Mouse (Mus musculus) spleen, adult 10 weeks (tissue): ENCODE data around the gene Klhl11. TPM values are rescaled to one million over a fixed set of nuclear protein-coding genes. Genes with fewer than 3 reads are reported as not detected.

Experiments
- polyA plus RNA-seq: library from polyadenylated mRNA; stranded (reverse); fragments of 350-450 nt; fragmentation: Illumina TruSeq; extraction: RNeasy Lipid Tissue Mini Kit (QIAGEN cat#74804); gene quantifications from one replicate; pipeline ENCODE4 v1.2.3, GENCODE M21; 2015; ENCODE audit warnings: low replicate concordance; ENCODE audit not compliant: insufficient read depth

Gene Klhl11
- 11.0 TPM for polyA plus RNA-seq

GRCm38 (mm10) chr11:100472197-100472934 is at the start of gene Klhl11:
Gene Klhl11 (minus strand): TSS chr11:100472741.

GRCm38 (mm10) chr11:100441797-100442196 is 30.7 kb downstream of the Klhl11 start, which contains the start of the genes Nt5c3b and Klhl10:
Gene Nt5c3b (minus strand): TSS chr11:100441808.
Gene Klhl10 (plus strand): TSS chr11:100441917.

GRCm38 (mm10) chr11:100414914-100415822 is 57.4 kb downstream of the Klhl11 start, which contains the start of gene Fkbp10:
Gene Fkbp10 (plus strand): TSS chr11:100415697.

GRCm38 (mm10) chr11:100414021-100414913 is 58.3 kb downstream of the Klhl11 start, which contains the start of gene P3h4:
Gene P3h4 (minus strand): TSS chr11:100414836.

Other genes starting within 250 kb of the Klhl11 start
- not detected for gene Krt16, start 223.8 kb downstream of the Klhl11 start, polyA plus RNA-seq
- not detected for gene Krt17, start 211.7 kb downstream of the Klhl11 start, polyA plus RNA-seq
- gene Krt42, start 202.9 kb downstream of the Klhl11 start, polyA plus RNA-seq: not detected
- 1,360 TPM for gene Eif1, start 152.9 kb downstream of the Klhl11 start, polyA plus RNA-seq
- gene Gast, start 138.3 kb downstream of the Klhl11 start, polyA plus RNA-seq: not detected
- 28.3 TPM for gene Hap1, start 116.6 kb downstream of the Klhl11 start, polyA plus RNA-seq
- gene Jup, start 75.0 kb downstream of the Klhl11 start, polyA plus RNA-seq: 19.0 TPM
- 5.2 TPM for gene P3h4, start 57.9 kb downstream of the Klhl11 start, polyA plus RNA-seq
- gene Fkbp10, start 57.0 kb downstream of the Klhl11 start, polyA plus RNA-seq: 5.2 TPM
- 53.8 TPM for gene Nt5c3b, start 30.9 kb downstream of the Klhl11 start, polyA plus RNA-seq
- gene Klhl10, start 30.8 kb downstream of the Klhl11 start, polyA plus RNA-seq: 0.41 TPM
- gene Acly, start 55.3 kb upstream of the Klhl11 start, polyA plus RNA-seq: 92.7 TPM
- 0.15 TPM for gene Ttc25, start 72.9 kb upstream of the Klhl11 start, polyA plus RNA-seq
- gene Cnp, start 102.2 kb upstream of the Klhl11 start, polyA plus RNA-seq: 99.4 TPM
- 17.5 TPM for gene Nkiras2, start 146.5 kb upstream of the Klhl11 start, polyA plus RNA-seq
- 892 TPM for gene Dnajc7, start 147.4 kb upstream of the Klhl11 start, polyA plus RNA-seq
- gene Zfp385c, start 219.7 kb upstream of the Klhl11 start, polyA plus RNA-seq: 0.11 TPM
- gene Dhx58, start 231.5 kb upstream of the Klhl11 start, polyA plus RNA-seq: 25.0 TPM
- 20.4 TPM for gene Kat2a, start 239.7 kb upstream of the Klhl11 start, polyA plus RNA-seq
- gene Hspb9, start 241.1 kb upstream of the Klhl11 start, polyA plus RNA-seq: not detected